Mouse (Mus musculus): ENCODE data around the gene Pign.

DNA sequence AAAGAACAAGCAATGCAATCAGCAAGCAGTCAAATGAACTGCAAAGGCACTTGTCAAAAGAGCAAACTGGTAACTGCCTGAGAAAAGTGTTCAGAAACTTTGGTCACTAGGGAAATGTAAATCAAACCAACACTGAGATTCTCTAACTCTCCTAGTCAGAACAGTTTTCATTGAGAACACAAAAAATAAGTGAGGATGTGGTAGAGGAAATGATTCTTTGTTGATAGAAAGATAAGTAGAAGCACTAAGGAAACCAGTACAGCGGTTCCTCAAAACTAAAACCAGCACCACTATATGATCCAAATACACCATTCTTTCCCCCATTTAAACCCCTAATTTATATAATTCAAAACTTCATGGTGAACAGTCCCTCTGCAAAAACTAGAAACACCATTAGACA is 120.4 kb downstream of the Pign start:
- TF ChIP-seq GATA1 (IDR thresholded peaks at IDR 0.05; ENCODE audit: low read length) (no peak), TAL1 (IDR thresholded peaks at IDR 0.05; ENCODE audit: low read length) (no peak)

All from erythroblast, embryonic 14.5 days (primary cell).